Mouse (Mus musculus): ENCODE results near the gene Jazf1.

DNA sequence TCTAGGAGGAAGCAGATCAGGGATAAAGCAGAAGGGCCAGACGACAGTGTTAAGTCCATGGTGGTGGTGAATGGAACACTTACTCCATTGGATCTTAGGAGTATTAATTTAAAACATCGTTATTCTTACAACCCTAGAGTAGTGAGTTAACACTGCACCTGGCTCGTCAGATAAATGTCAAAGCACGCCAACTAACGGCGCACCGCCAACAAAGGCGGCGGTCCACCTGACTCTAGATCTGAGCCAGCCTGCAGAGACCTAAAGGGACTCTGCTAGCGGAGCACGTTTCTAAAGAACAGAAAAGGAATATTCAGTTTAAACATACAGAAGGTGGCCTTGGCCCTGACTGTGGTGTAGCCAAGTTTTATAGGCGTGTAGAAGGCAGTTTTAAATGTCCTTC, 139.1 kb downstream of the Jazf1 start:
- TF ChIP-seq POLR2A (IDR thresholded peaks at IDR 0.05; ENCODE audit: low read depth, low read length) (no peak), CTCF (IDR thresholded peaks at IDR 0.05; ENCODE audit: borderline replicate concordance, insufficient read depth, low read length) (no peak)

Measured in embryonic fibroblast, embryonic 13.5 days (primary cell).